Mouse (Mus musculus) megakaryocyte, embryonic 14.5 days (primary cell): ENCODE measurements at regions not wholly inside any gene's neighbourhood (a gene's known extent, or its start where the extent isn't known, plus 50 kb on each side); places are given as distances from the start of the nearest gene placed in this dataset.

Experiments
- FLI1 ChIP-seq: IDR thresholded peaks from 2 replicates; pipeline ENCODE4 v1.6.1; 2012; ENCODE audit warnings: low read length, inconsistent platforms, mixed read lengths
- GATA1 ChIP-seq: IDR thresholded peaks from 3 replicates; pipeline ENCODE4 v1.6.1; 2012; ENCODE audit warnings: mixed read lengths, low read length, inconsistent platforms, borderline replicate concordance

DNA sequence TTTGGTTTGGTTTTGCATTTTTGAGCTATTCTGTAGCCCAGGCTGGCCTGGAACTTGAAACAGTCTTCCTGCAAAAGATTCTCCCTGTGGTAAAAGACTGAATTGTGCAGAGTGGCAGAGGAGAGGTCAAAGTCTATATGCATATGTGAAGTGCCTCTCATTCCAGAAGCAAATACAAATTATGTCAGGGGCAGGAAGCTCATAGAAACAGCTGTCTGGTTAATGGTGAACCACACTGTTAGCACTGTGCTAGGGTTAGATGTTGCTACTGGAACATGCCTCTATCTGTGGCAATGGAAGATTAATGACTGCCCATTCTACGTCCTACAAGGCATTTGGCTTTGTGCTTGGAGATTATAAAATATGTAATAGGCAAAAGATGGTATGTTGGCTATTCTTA lies 144.4 kb upstream of the Slc35f3 start:
- no peak for TF ChIP-seq GATA1
- TF ChIP-seq FLI1 = no peak
